Mouse (Mus musculus): Measurements from ENCODE around the gene Gm49450.
"Not testable (repeated sequence)": the region's sequence is repeated elsewhere in the genome, so short reads cannot be mapped to it uniquely, and the experiment has no call there.

The Gm49450 gene

GRCm38 (mm10) chr15:98956000-98956399 lies 2.6 kb upstream of the Gm49450 start:
- in situ Hi-C loops (cut with MboI, MseI): no loop called here

DNA sequence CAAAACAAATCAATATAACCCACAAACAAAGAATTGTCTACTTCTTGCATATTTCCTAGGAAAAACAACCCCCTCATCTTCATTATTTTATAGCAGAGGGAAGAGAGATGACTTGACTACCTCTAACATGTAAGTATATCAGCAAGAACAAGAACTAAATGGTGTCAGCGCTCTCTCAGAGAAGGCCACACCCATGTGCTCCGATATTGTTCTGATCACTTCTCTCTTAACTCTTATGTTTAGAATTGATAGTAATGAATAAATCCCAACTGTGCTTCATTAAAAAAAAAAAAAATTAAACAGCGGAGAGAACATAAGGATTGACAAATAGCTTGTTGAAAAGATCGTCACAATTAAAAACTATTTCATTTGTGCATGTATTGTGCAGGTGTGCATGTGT lies 2.0 kb upstream of the Gm49450 start:
- in situ Hi-C loops (cut with MboI, MseI): no loop called here

DNA sequence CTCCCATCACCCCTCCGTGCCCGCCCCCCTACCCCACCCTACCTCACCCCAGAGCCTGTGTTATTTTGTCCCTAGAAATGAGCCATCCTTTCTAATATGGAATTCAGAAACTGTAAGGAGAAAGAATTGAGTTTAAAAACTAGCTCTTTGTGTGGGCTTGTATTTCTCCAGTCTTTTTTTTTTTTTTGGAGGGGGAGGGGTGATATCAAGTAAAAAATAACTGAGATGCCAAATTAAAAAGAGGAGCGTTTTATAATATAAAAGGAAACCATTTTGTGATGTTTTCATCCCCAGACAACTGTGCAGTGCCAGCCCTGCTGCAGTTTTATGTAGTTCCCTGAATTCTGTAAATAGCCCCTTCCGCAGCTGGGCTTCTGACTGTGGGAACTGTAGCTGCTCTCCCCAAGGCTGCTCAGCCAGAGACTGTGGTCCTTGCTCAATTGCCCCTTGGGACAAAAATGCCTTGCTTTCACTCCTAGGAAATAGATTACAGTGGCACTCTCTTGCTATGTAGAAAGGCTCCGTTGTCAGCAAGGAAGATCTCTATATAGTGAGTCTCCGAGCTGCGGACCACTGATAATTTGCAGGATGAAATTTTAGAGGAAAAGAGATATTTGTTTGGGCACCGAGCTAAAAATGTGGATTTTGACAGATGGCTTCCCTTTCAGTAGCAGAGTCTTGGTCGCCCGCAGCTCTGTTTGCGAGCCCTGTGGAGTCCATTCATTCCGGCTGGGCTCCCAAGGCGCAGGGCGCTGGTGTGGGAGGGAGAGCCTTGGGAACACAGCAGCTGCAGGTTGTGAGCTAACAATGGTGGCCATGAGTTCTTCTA lies 1.3 kb upstream of the Gm49450 start:
- in situ Hi-C loops (cut with MboI, MseI): no loop called here

- in situ Hi-C loops (cut with MboI, MseI): no loop called here
Measured at GRCm38 (mm10) chr15:98952751-98953400, 475 bp downstream of the Gm49450 start.

- in situ Hi-C loops (cut with MboI, MseI): no loop called here
Measured at GRCm38 (mm10) chr15:98952063-98952455, 1.3 kb downstream of the Gm49450 start.

GRCm38 (mm10) chr15:98951122-98952062 lies 2.0 kb downstream of the Gm49450 start:
- in situ Hi-C loops (cut with MboI, MseI): not testable (repeated sequence)

GRCm38 (mm10) chr15:98949607-98949892 lies 3.8 kb downstream of the Gm49450 start:
- in situ Hi-C loops (cut with MboI, MseI): no loop called here

- in situ Hi-C loops (cut with MboI, MseI): no loop called here
Measured at GRCm38 (mm10) chr15:98948857-98949606, 4.3 kb downstream of the Gm49450 start.

- in situ Hi-C loops (cut with MboI, MseI): no loop called here
Measured at GRCm38 (mm10) chr15:98948382-98948781, 5.0 kb downstream of the Gm49450 start.

- in situ Hi-C loops (cut with MboI, MseI): no loop called here
Measured at GRCm38 (mm10) chr15:98947884-98948283, 5.5 kb downstream of the Gm49450 start.

GRCm38 (mm10) chr15:98943133-98943532 lies 10.2 kb downstream of the Gm49450 start:
- in situ Hi-C loops (cut with MboI, MseI): loop anchor here (5.0 kb wide), 1 partner anchor 39 kb away; no protein-coding TSS in a partner anchor

- in situ Hi-C loops (cut with MboI, MseI): loop anchor here (5.0 kb wide), 1 partner anchor 40 kb away; no protein-coding TSS in a partner anchor
Measured at GRCm38 (mm10) chr15:98942081-98942480, 11.3 kb downstream of the Gm49450 start.

DNA sequence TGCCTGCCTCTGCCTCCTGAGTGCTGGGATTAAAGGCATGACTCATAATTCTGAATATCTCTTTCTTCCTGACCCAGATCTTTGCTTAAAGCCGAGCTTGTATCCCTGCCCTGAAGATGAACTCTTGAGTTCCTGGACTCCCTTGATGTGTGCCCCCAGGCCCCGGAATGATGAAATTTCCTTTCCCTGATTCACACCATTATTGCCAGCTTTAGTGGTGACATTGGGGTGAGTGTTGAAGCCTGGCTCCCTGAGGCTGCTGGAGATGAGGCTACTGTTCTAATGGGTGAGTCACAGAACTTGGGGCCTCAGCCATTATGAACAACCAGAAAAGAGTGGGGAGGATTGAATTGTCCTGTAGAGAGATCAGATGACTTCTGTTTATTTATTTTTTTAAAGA lies 11.8 kb downstream of the Gm49450 start:
- in situ Hi-C loops (cut with MboI, MseI): loop anchor here (5.0 kb wide), 1 partner anchor 41 kb away; no protein-coding TSS in a partner anchor

GRCm38 (mm10) chr15:98940816-98941215 lies 12.5 kb downstream of the Gm49450 start:
- in situ Hi-C loops (cut with MboI, MseI): loop anchor here (5.0 kb wide), 1 partner anchor 41 kb away; no protein-coding TSS in a partner anchor

DNA sequence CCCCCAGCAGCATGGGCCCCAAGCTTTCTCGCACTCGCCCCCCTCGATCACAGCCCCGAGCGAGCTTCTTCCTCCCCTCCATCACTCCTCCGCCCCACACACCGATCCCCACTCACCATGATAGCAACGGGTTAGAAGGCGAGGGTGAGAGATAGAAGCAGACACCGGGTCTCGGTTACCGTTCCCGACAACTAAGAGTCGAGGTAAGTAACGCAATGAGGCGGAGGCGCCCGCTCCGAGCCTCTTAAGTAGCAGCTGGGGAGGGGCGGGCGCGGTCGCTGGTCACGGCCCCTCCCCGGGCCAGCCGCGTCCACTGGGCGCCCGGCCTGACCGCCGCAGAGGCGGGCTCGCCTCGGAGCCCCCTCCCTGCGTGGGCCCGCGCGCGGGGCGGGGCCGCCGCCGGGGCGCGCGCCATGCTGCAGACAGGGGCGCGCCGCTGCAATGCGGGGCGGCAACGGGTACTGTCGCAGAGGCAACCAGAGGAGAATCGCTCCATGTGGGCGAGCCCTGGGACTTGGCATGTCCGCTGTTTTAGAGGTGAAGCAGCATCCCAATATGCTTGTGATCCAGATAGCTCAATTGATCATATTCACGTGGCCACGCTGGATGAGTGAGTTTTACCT lies 19.0 kb downstream of the Gm49450 start, which contains the start of gene Tuba1b:
Tuba1b (minus strand) TSS at position 349 of the 623 bp plus-strand sequence.
- in situ Hi-C loops (cut with MboI, MseI): loop anchor here (5.0 kb wide), 1 partner anchor 98 kb away; no protein-coding TSS in a partner anchor

DNA sequence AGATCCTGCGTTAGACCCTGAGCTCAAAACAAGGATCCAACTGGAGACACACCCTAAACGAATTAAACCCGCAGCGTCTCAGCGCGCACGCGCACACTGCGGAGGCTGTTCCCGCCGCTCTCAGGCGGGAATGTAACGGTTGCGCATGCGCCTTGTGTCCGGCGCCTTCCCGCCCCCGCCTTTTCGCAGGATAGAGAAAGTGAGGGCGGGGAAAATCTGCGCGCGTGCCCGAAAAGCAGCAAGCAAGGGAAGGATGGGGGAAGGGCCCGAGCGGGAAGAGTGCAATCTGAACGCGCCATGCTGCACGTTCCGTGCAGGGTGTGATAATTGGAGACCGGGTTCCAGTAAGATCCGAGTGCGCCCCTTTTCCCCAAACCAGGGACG lies 19.5 kb downstream of the Gm49450 start:
- in situ Hi-C loops (cut with MboI, MseI): loop anchor here (5.0 kb wide), 1 partner anchor 98 kb away; no protein-coding TSS in a partner anchor

DNA sequence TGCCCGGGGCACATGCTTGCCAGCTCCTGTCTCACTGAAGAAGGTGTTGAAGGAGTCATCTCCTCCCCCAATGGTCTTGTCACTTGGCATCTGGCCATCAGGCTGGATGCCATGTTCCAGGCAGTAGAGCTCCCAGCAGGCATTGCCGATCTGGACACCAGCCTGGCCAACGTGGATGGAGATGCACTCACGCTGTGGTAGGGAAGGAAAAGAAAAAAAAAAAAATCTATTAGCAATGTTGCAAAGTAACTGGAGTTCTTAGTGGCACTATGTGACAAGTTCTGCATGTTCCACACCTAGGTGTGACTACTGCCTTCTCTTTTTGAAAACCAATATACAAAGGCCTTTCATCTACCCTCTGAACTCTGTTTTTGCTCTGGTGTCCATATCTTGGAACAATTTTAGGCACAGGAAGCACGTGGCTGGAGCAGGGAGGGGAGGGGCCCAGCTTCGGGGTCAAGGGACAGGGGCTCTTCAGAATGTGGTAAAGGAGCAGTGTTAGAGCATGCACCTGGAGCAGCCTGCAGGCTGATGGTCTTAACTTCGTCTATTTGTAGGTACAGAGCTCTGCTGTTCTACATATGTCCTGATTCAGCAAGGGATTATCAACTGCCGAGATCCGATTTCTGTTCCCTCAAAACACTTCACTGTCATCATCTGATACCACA lies 20.2 kb downstream of the Gm49450 start:
- in situ Hi-C loops (cut with MboI, MseI): loop anchor here (5.0 kb wide), 1 partner anchor 99 kb away; no protein-coding TSS in a partner anchor

GRCm38 (mm10) chr15:98930998-98931397 lies 22.4 kb downstream of the Gm49450 start:
- in situ Hi-C loops (cut with MboI, MseI): loop anchor here (5.0 kb wide), 1 partner anchor 101 kb away; no protein-coding TSS in a partner anchor

DNA sequence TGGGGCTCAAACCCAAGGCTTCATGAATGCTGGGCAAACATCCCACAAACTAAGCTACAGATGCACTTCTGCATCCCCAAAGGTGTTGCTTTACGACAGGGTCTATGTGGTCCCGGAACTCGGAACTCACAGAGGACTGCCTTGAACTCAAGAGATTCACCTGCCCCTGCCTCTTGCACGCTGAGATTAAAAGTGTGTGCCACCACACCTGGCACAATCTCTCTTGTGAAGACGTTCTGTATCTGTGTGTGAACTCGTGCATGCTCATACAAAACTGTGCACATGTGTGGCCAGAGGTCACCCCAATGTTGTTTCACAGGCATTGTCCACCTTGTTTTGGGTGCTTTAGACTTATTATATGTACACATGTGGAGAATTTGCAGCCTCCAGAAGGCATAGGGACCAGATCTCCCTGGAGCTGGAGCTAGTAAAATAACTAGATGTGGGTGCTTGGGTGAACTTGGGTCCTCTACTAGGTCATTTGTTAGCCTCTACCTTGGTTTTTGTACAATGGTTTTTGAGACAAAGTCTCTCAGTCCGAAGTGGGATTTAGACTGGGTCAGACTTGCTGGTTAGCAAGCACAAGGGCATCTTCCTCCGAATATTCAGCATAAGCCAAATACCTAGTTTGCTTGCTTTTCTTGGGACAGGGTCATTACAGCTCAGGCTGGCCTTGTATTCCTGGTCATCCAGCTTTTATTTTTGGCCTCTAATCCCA lies 23.2 kb downstream of the Gm49450 start:
- in situ Hi-C loops (cut with MboI, MseI): loop anchor here (5.0 kb wide), 1 partner anchor 102 kb away; no protein-coding TSS in a partner anchor

Measured in regulatory T cell (primary cell).